Mouse (Mus musculus): Measurements from ENCODE around the gene Prrc2b. TPM values are rescaled to one million over a fixed set of nuclear protein-coding genes. Genes with fewer than 3 reads are reported as not detected.

Gene Prrc2b
- polyA plus RNA-seq, 1 experiment, result 75.5 TPM

DNA sequence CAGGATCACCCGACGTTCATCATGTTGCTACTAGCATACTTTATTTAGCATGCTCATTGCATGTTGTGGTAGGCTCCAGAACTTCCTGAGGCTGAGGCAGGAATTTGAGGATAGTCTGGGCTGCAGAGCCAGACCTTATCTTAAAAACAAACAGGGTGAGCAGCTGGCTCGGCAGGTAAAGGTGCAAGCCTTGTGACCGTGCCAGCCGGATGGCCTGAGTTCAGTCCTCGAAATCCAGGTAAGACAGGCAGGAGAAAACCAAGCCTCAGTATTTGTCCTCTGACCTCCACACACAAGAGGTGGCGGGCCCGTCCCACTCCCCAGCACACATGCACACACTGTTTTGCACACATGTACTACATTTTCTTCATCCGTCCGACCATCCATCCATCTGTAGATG, 5.8 kb downstream of the Prrc2b start:
- Histone ChIP-seq H3K4me3 (ENCODE audit: insufficient read depth, low read length) (no peak overlapping the region), H3K27ac (ENCODE audit: insufficient read depth, low read length) (no peak overlapping the region), H3K4me1 (ENCODE audit: control insufficient read depth, insufficient read depth, low read length) (peaks cover 22% of the 10 kb centered on the region)
- TF ChIP-seq POLR2A (IDR thresholded peaks at IDR 0.05; ENCODE audit: low read depth, low read length) (no peak), CTCF (IDR thresholded peaks at IDR 0.05; ENCODE audit: borderline replicate concordance, insufficient read depth, low read length) (no peak)

DNA sequence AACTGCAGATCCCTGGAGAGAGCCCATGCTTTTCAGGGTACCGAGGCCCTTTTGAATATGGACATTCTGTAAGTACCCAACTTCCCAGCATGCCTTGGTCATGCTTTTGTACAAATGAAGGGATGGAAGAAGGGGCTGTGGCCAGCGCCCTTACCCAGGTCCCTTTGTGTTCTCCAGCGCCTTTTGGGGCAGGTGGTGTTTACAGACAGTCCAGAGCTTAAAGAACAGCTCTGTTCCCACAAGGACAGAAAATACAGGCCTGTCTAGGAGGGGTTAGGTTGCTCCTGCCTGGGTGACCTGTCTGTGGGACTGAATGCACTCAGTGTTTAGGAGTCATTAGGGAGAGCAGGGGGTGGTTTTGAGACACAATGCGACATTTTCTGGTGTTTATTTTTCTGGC, 6.4 kb downstream of the Prrc2b start:
- no peak overlapping the region for H3K27ac ChIP-seq (ENCODE audit: insufficient read depth, low read length)
- H3K4me3 ChIP-seq (ENCODE audit: insufficient read depth, low read length), result no peak overlapping the region
- no peak for TF ChIP-seq CTCF (IDR thresholded peaks at IDR 0.05; ENCODE audit: borderline replicate concordance, insufficient read depth, low read length)
- peaks cover 22% of the 10 kb centered on the region for H3K4me1 ChIP-seq (ENCODE audit: control insufficient read depth, insufficient read depth, low read length)

DNA sequence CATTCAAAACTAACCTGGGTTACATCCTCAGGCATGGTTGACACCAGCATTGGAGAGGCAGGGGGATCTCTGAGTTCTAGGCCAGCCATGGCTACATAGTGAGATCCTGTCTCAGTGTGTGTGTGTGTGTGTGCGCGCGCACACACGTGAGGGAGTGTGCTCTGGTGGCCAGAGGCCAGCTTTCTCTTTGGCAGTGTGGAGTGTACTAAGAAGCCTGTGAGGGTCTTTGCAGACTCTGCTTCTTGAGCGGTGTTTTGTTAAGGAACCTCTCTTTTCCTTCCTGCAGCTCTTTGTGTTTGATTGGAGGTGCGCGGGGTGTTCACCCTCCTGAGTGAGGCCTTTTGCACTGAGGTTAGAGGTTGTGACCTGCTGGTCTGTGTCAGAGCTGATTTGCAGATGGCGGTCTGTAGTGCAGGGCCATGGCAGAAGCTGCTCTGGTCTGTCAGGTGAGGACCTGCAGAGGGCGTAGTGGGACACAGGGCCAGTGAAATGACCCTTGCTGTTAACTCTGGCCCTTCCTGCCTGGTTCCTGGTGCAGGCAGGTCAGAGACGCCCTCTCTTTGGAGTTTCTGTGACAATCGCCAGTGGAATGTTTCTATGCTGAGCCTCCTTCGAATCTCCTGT, 7.8 kb downstream of the Prrc2b start:
- peaks cover 22% of the 10 kb centered on the region for H3K4me1 ChIP-seq (ENCODE audit: control insufficient read depth, insufficient read depth, low read length)

DNA sequence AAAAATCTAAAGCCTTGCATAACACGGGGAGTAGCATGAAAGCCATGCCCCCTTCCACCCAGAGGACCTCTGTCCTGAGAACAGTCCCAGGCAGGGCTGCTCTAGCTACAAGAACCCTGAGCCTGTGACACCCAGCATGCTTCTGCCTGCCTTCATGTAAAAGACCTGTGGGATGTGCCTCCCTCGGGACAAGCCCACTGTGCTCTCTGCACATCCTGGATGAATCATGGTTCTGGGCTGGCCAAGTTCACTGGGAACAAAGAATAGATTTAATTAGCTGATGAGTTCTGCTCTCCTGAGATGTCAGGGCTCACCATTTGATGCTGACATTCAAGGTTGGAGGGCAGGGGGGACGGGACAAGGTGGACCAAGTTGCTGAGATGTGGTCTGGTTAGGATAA, 9.6 kb downstream of the Prrc2b start:
- peaks cover 16% of the 10 kb centered on the region; the same call in 1 of the 2 replicates for H3K4me1 ChIP-seq (ENCODE audit: control insufficient read depth, insufficient read depth, low read length)

More for the DNA sequence above, 7.8 kb downstream of the Prrc2b start:
- H3K27ac ChIP-seq (ENCODE audit: insufficient read depth, low read length), result no peak overlapping the region
- TF ChIP-seq POLR2A (IDR thresholded peaks at IDR 0.05; ENCODE audit: low read depth, low read length) (no peak), CTCF (IDR thresholded peaks at IDR 0.05; ENCODE audit: borderline replicate concordance, insufficient read depth, low read length) (0 out of 2 replicates have a peak, but pooled peaks have one; percentile 14)
- H3K4me3 ChIP-seq (ENCODE audit: insufficient read depth, low read length), result no peak overlapping the region

DNA sequence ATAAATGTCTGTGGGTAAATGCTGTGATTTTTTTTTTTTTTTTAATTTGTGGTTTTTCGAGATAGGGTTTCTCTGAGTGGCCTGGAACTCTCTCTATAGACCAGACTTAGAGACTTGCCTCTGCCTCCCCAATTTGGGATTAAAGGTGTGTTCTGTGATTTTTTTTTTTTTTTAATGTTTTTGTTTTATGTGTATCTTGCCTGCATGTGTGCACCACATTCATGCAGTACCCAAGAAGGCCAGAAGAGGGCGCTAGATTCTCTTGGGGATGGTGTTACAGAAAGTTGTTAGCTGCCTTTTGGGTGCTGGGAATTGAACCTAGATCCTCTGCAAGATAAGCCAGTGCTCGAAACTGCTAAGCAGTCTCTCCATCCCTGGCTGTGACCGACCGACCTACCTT, 10.1 kb downstream of the Prrc2b start:
- peaks cover 16% of the 10 kb centered on the region; the same call in 1 of the 2 replicates for H3K4me1 ChIP-seq (ENCODE audit: control insufficient read depth, insufficient read depth, low read length)
- H3K27ac ChIP-seq (ENCODE audit: insufficient read depth, low read length), result no peak overlapping the region
- TF ChIP-seq POLR2A (IDR thresholded peaks at IDR 0.05; ENCODE audit: low read depth, low read length) (no peak), CTCF (IDR thresholded peaks at IDR 0.05; ENCODE audit: borderline replicate concordance, insufficient read depth, low read length) (no peak)
- H3K4me3 ChIP-seq (ENCODE audit: insufficient read depth, low read length), result no peak overlapping the region

More for the DNA sequence above, 9.6 kb downstream of the Prrc2b start:
- Histone ChIP-seq H3K27ac (ENCODE audit: insufficient read depth, low read length) (no peak overlapping the region), H3K4me3 (ENCODE audit: insufficient read depth, low read length) (no peak overlapping the region)
- TF ChIP-seq CTCF (IDR thresholded peaks at IDR 0.05; ENCODE audit: borderline replicate concordance, insufficient read depth, low read length), result no peak
- TF ChIP-seq POLR2A (IDR thresholded peaks at IDR 0.05; ENCODE audit: low read depth, low read length), result no peak

DNA sequence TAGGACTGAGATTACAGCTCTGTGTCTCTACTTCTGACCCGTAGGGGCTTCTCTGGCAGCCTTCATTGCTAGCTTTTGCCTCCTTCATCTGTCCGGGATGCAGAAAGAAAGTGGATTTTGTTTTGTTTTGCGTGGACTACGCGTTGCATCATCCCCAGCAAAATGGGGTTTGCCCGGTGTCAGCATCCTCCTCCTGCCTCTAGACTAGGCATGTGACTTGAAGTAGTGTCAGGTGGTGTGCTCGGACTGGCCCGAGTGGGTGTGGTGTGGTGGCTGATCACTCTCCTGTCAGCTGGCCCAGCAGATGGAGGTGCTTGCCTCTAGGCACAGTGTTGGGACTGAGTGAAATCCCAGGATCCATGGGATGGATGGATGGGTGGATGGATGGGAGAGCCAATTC, 11.2 kb downstream of the Prrc2b start:
- Histone ChIP-seq H3K4me3 (ENCODE audit: insufficient read depth, low read length) (no peak overlapping the region), H3K4me1 (ENCODE audit: control insufficient read depth, insufficient read depth, low read length) (peaks cover 20% of the 10 kb centered on the region; the same call in 1 of the 2 replicates), H3K27ac (ENCODE audit: insufficient read depth, low read length) (no peak overlapping the region)
- no peak for TF ChIP-seq CTCF (IDR thresholded peaks at IDR 0.05; ENCODE audit: borderline replicate concordance, insufficient read depth, low read length)
- no peak for TF ChIP-seq POLR2A (IDR thresholded peaks at IDR 0.05; ENCODE audit: low read depth, low read length)

DNA sequence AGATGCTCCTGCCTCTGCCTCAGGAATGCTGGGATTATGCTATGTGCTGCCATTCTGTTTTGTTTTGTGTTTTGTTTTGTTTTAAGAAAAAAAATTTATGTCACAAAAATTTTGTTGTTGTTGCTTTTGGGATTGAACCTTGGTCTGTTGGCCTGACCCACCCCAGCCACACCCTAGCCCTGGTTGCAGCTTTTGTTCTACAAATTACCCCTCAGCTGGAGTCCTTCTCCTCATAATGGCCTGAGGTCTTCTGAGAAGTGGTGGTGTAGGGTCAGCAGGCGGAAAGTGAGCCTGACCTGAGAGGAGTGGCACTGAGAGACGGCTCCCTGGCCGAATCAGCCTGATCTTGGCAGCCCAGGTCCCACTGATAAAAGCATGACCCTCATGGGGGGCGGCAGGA, 11.8 kb downstream of the Prrc2b start:
- Histone ChIP-seq H3K27ac (ENCODE audit: insufficient read depth, low read length) (no peak overlapping the region), H3K4me1 (ENCODE audit: control insufficient read depth, insufficient read depth, low read length) (peaks cover 18% of the 10 kb centered on the region; the same call in 1 of the 2 replicates), H3K4me3 (ENCODE audit: insufficient read depth, low read length) (no peak overlapping the region)
- TF ChIP-seq CTCF (IDR thresholded peaks at IDR 0.05; ENCODE audit: borderline replicate concordance, insufficient read depth, low read length) (no peak), POLR2A (IDR thresholded peaks at IDR 0.05; ENCODE audit: low read depth, low read length) (no peak)

DNA sequence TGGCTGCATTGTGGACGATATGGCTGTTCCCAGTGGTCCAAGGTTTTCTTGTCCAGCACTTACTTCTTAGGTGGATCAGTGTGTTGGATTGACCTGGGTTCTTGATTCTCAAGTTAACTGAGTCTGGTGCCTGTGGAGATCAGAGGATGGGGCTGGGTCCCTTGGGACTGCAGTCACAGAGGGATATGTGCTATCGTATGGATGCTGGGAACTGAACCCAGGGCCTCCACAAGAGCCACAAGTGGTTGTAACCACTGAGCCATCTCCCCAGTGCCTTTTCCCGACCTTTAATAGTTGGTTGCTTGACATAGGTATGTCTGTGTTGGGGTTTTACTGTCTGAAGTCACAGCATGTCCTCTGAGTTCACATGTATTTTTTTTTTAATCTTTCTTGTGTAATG, 12.2 kb downstream of the Prrc2b start:
- Histone ChIP-seq H3K27ac (ENCODE audit: insufficient read depth, low read length) (no peak overlapping the region), H3K4me1 (ENCODE audit: control insufficient read depth, insufficient read depth, low read length) (peaks cover 18% of the 10 kb centered on the region; the same call in 1 of the 2 replicates), H3K4me3 (ENCODE audit: insufficient read depth, low read length) (no peak overlapping the region)
- no peak for TF ChIP-seq POLR2A (IDR thresholded peaks at IDR 0.05; ENCODE audit: low read depth, low read length)
- TF ChIP-seq CTCF (IDR thresholded peaks at IDR 0.05; ENCODE audit: borderline replicate concordance, insufficient read depth, low read length), result no peak

DNA sequence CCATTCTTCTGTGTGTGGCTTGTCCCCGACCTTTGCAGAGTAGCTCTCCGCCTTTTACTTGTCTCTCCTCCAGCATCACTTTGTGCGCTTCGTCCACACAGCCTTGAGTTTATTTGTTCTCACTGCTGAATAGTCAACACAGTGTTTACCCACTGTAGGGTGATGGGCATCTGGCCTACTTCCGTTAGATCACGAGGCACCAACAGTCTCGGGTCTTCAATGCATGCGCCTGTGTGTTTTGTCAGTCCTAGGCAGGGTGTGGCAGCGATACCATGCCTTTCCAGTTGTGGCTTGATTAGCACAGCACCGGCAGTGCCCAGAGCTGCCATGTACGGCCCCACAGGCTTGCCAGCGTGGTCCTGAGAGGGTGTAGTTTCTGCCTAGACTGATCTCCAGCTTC, 13.6 kb downstream of the Prrc2b start:
- no peak overlapping the region for H3K4me3 ChIP-seq (ENCODE audit: insufficient read depth, low read length)
- H3K27ac ChIP-seq (ENCODE audit: insufficient read depth, low read length), result no peak overlapping the region
- peaks cover 20% of the 10 kb centered on the region; the same call in 1 of the 2 replicates for H3K4me1 ChIP-seq (ENCODE audit: control insufficient read depth, insufficient read depth, low read length)
- no peak for TF ChIP-seq POLR2A (IDR thresholded peaks at IDR 0.05; ENCODE audit: low read depth, low read length)
- TF ChIP-seq CTCF (IDR thresholded peaks at IDR 0.05; ENCODE audit: borderline replicate concordance, insufficient read depth, low read length), result no peak

DNA sequence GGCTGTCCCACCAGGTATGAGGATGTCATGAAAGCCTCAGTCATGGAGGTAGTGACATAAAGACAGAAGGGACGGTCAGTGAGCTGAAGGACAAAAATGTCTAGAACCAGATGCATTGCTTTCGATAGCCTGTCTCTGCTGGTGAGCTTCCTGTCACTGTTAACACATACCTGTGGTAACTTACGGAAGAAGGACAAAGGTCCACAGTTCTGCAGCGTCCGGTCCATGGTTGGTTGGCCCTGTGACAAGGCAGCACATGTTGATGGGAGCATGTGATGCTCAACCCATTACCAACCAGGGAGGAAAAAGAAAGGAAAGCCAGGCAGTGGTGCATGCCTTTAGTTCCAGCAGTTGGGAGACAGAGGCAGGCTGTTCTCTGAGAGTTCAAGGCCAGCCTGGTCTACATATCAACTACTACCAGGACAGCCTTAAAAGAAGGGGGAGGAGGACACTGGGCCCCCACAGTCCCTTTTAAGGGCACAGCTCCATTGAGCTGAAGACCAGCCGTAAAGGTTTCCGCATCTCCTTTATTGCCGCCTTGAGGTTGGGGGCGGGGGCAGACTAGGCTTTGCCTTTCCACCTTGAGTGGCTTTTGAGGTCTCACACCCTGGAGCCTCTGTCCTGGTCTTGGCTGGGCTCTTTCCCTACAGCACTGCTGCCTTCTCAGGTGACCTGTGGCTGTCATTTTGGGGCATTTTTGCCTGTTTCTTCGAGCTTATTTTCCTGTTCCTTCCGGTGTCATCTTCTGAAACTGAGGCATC, 14.3 kb downstream of the Prrc2b start:
- Histone ChIP-seq H3K27ac (ENCODE audit: insufficient read depth, low read length) (no peak overlapping the region), H3K4me3 (ENCODE audit: insufficient read depth, low read length) (no peak overlapping the region), H3K4me1 (ENCODE audit: control insufficient read depth, insufficient read depth, low read length) (peaks cover 18% of the 10 kb centered on the region; the same call in 1 of the 2 replicates)
- TF ChIP-seq CTCF (IDR thresholded peaks at IDR 0.05; ENCODE audit: borderline replicate concordance, insufficient read depth, low read length), result no peak
- TF ChIP-seq POLR2A (IDR thresholded peaks at IDR 0.05; ENCODE audit: low read depth, low read length), result no peak

Data from embryonic fibroblast, embryonic 13.5 days (primary cell).